Mouse (Mus musculus) kidney, adult 2 months (tissue): ENCODE data around the gene Fam71b.

Experiments
- CTCF ChIP-seq: fragments of 200-500 bp; conservative IDR thresholded peaks from 2 replicates; pipeline ENCODE4 v1.5.1; 2011; ENCODE audit warnings: low read depth, mild to moderate bottlenecking, control low read depth, low read length, moderate library complexity, mixed read lengths; ENCODE audit not compliant: insufficient read depth, insufficient read length
- POLR2A ChIP-seq: fragments of 200-500 bp; IDR thresholded peaks from one replicate; pipeline ENCODE4 v1.6.1; 2011; ENCODE audit warnings: low read depth, low read length, control low read depth

- no peak for TF ChIP-seq POLR2A
- no peak for TF ChIP-seq CTCF
Observed at GRCm38 (mm10) chr11:46401555-46401954, 5.2 kb downstream of the Fam71b start.
